ENCODE assay signal across 17 mouse cellular contexts in the genomic region with DNA sequence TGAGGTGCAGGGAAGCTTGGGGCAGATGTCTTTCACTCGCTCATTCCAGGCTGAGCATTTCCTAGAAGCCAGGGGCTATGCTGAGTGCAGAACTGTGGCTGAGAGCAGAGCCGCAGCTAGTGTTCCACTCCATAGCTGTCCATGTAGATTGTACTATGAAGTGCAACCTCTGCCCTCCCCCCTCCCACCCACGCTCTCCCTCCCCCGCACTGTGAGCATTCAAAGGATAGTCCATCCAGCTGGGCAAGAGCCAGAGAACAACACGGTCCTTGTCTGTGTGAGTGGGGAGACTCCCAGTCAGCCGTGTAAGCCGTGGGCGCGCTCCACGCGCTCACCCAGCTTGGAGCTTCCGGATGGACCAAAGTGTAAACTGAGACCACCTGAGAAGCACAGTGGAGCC. TPM values are rescaled to one million over a fixed set of nuclear protein-coding genes. Genes with fewer than 3 reads are reported as not detected.
DNase-seq lines count a peak whose midpoint lies in the region; ATAC-seq and TF ChIP-seq lines count a peak whose summit lies in the region.
"Had no signal": no experiment of that assay in that cellular context is flagged by ENCODE, and none has a peak within 500 bp of the region (broad histone marks: within the 10 kb centered on the region; RNA-seq: fewer than 3 reads in every experiment).

No protein-coding gene starts in this region.

- no peaks in the 10 kb centered on the region for H3K4me1 ChIP-seq in forebrain, postnatal 0 days (ENCODE audit: insufficient read depth)
- H3K4me1 ChIP-seq in forebrain, embryonic 14.5 days (ENCODE audit: control insufficient read depth, insufficient read depth, low read length), result no peaks in the 10 kb centered on the region
- H3K4me1 ChIP-seq in midbrain, embryonic 12.5 days, result peaks cover 14% of the 10 kb centered on the region; the same call in 1 of the 2 replicates
- H3K4me1 ChIP-seq: embryonic facial prominence, embryonic 13.5 days; heart, embryonic 13.5 days; lung, embryonic 15.5 days had no signal

- 54% methylated on average over 12 of the region's 12 CpGs for WGBS in forebrain, postnatal 0 days
- WGBS in forebrain, embryonic 14.5 days, result 50% methylated on average over 12 of the region's 12 CpGs
- 42% methylated on average over 12 of the region's 12 CpGs for WGBS in midbrain, embryonic 12.5 days

- no peak overlapping the region for H3K27ac ChIP-seq in forebrain, postnatal 0 days (ENCODE audit: low read depth, low read length)
- no peak overlapping the region for H3K27ac ChIP-seq in forebrain, embryonic 14.5 days (ENCODE audit: low read depth, low read length)
- H3K27ac ChIP-seq in midbrain, embryonic 12.5 days (replicated peaks), result no peak overlapping the region
- H3K27ac ChIP-seq: embryonic facial prominence, embryonic 13.5 days; heart, embryonic 13.5 days; lung, embryonic 15.5 days had no signal

- no peak for TF ChIP-seq CTCF in forebrain, postnatal 0 days (IDR thresholded peaks at IDR 0.05; ENCODE audit: low read depth)

- no peak overlapping the region for H3K4me2 ChIP-seq in forebrain, postnatal 0 days (ENCODE audit: low read depth)
- H3K4me2 ChIP-seq in forebrain, embryonic 14.5 days (ENCODE audit: low read length), result no peak overlapping the region
- no peak overlapping the region for H3K4me2 ChIP-seq in midbrain, embryonic 12.5 days (replicated peaks)
- H3K4me2 ChIP-seq: embryonic facial prominence, embryonic 13.5 days; heart, embryonic 13.5 days; lung, embryonic 15.5 days had no signal

- no peaks in the 10 kb centered on the region for H3K27me3 ChIP-seq in forebrain, postnatal 0 days (ENCODE audit: insufficient read depth, low read length)
- H3K27me3 ChIP-seq in forebrain, embryonic 14.5 days (replicated peaks; ENCODE audit: control insufficient read depth, insufficient read depth, low read length), result no peaks in the 10 kb centered on the region
- H3K27me3 ChIP-seq in midbrain, embryonic 12.5 days, result peaks cover 8% of the 10 kb centered on the region
- H3K27me3 ChIP-seq: lung, embryonic 15.5 days had no signal

- ATAC-seq in forebrain, postnatal 0 days, result peak; percentile 15; the same call in 1 of the 2 replicates
- no peak; the same call in 1 of the 2 replicates for ATAC-seq in forebrain, embryonic 14.5 days
- 0 out of 2 replicates have a peak, but pooled peaks have one; percentile 9 for ATAC-seq in midbrain, embryonic 12.5 days (ENCODE audit: low FRiP score, low read depth)
- ATAC-seq in activated CD4-positive, CD25-positive, alpha-beta regulatory T cell, adult 4 months, result no peak

- no peaks in the 10 kb centered on the region for H3K36me3 ChIP-seq in forebrain, postnatal 0 days (ENCODE audit: insufficient read depth)
- no peaks in the 10 kb centered on the region for H3K36me3 ChIP-seq in forebrain, embryonic 14.5 days (ENCODE audit: control insufficient read depth, insufficient read depth, low read length)
- no peaks in the 10 kb centered on the region for H3K36me3 ChIP-seq in midbrain, embryonic 12.5 days
- H3K36me3 ChIP-seq: embryonic facial prominence, embryonic 13.5 days; heart, embryonic 13.5 days; lung, embryonic 15.5 days had no signal

- no peak overlapping the region for H3K9ac ChIP-seq in forebrain, postnatal 0 days
- H3K9ac ChIP-seq in forebrain, embryonic 14.5 days (ENCODE audit: low read length), result no peak overlapping the region
- no peak overlapping the region for H3K9ac ChIP-seq in midbrain, embryonic 12.5 days (replicated peaks)
- H3K9ac ChIP-seq: embryonic facial prominence, embryonic 13.5 days; heart, embryonic 13.5 days; lung, embryonic 15.5 days had no signal

- H3K4me3 ChIP-seq in forebrain, postnatal 0 days (ENCODE audit: low read depth, low read length), result no peak overlapping the region
- H3K4me3 ChIP-seq in forebrain, embryonic 14.5 days (ENCODE audit: low read depth, low read length), result no peak overlapping the region
- no peak overlapping the region for H3K4me3 ChIP-seq in midbrain, embryonic 12.5 days
- H3K4me3 ChIP-seq: embryonic facial prominence, embryonic 13.5 days; heart, embryonic 13.5 days; lung, embryonic 15.5 days had no signal

- H3K9me3 ChIP-seq in forebrain, postnatal 0 days (ENCODE audit: low read length), result no peaks in the 10 kb centered on the region
- H3K9me3 ChIP-seq in forebrain, embryonic 14.5 days (replicated peaks; ENCODE audit: control insufficient read depth, low read length), result no peaks in the 10 kb centered on the region
- H3K9me3 ChIP-seq in midbrain, embryonic 12.5 days, result no peaks in the 10 kb centered on the region
- H3K9me3 ChIP-seq: embryonic facial prominence, embryonic 13.5 days; heart, embryonic 13.5 days; lung, embryonic 15.5 days had no signal

- DNase-seq in forebrain, postnatal 0 days, result no peak
- no peak for DNase-seq in forebrain, embryonic 14.5 days (ENCODE audit: low spot score)
- peak; percentile 6 to 14 for DNase-seq in kidney, postnatal 4 days
- no peak for DNase-seq in kidney, postnatal 25 days
- DNase-seq in brain, adult 2 months (ENCODE audit: low read depth, low spot score), result peak; percentile 58
- DNase-seq: adrenal gland, postnatal 10 days; B cell, adult 2 months; cerebellum, postnatal 25 days; gastrocnemius, postnatal 25 days; liver; spleen, adult 18-20 months had no signal

RNA-seq across cellular contexts. Expression of gene Iqsec3, which starts 49.1 kb away (rescaled TPM):
- total RNA-seq in forebrain, postnatal 0 days (2014; rRNA removed), result 21.0 and 32.4 TPM in 2 replicates
- 3.9 and 6.8 TPM in 2 replicates for polyA plus RNA-seq in forebrain, postnatal 0 days (2015; fragmentation: Nextera tagmentation; extraction: Ambion mirVana)
- polyA plus RNA-seq in forebrain, embryonic 14.5 days (2014; fragmentation: Nextera tagmentation; extraction: Ambion mirVana), result 2.9 and 4.8 TPM in 2 replicates
- polyA plus RNA-seq in midbrain, embryonic 12.5 days (2016; fragmentation: Nextera tagmentation; extraction: Ambion mirVana), result 3.0 and 3.3 TPM in 2 replicates
- not detected for polyA plus RNA-seq in activated CD4-positive, CD25-positive, alpha-beta regulatory T cell, adult 4 months (2017; shearing (Covaris generic))
- total RNA-seq: megakaryocyte progenitor cell, adult 5-6 weeks had no signal
- polyA plus RNA-seq: heart, embryonic 13.5 days had no signal

Comparison
In these comparisons a context has a peak if more than half of its experiments do, and no peak if none do; other contexts are left out.
1. ATAC-seq: peak in forebrain, postnatal 0 days (single experiment) and midbrain, embryonic 12.5 days (single experiment); none in forebrain, embryonic 14.5 days (single experiment) and activated CD4-positive, CD25-positive, alpha-beta regulatory T cell, adult 4 months (single experiment).
2. DNase-seq: peak in kidney, postnatal 4 days (2 of 2) and brain, adult 2 months (single experiment); none in forebrain, postnatal 0 days (single experiment), forebrain, embryonic 14.5 days (single experiment) and kidney, postnatal 25 days (0 of 2).